Mouse (Mus musculus): Measurements from ENCODE around the gene Ets1. TPM values are rescaled to one million over a fixed set of nuclear protein-coding genes. Genes with fewer than 3 reads are reported as not detected.

Ets1 gene
- polyA plus RNA-seq, 1 experiment: 7.4 TPM

- H3K4me3 ChIP-seq (ENCODE audit: insufficient read depth, low read length): no peak overlapping the region
- no peak for TF ChIP-seq CTCF (IDR thresholded peaks at IDR 0.05; ENCODE audit: low read depth, low read length)
- TF ChIP-seq POLR2A (IDR thresholded peaks at IDR 0.05; ENCODE audit: borderline replicate concordance, low read depth, low read length): no peak
- H3K27ac ChIP-seq (ENCODE audit: insufficient read depth, low read depth, low read length): no peak overlapping the region
- H3K4me1 ChIP-seq (ENCODE audit: control insufficient read depth, insufficient read depth, low read length): peaks cover 13% of the 10 kb centered on the region
These were observed 89.9 kb downstream of the Ets1 start for GRCm38 (mm10) chr9:32725902-32726301.

- TF ChIP-seq CTCF (IDR thresholded peaks at IDR 0.05; ENCODE audit: low read depth, low read length): no peak
- TF ChIP-seq POLR2A (IDR thresholded peaks at IDR 0.05; ENCODE audit: borderline replicate concordance, low read depth, low read length): no peak
These were observed 90.6 kb downstream of the Ets1 start for GRCm38 (mm10) chr9:32726595-32726994.

GRCm38 (mm10) chr9:32727058-32727457, 91.0 kb downstream of the Ets1 start:
- Histone ChIP-seq H3K4me1 (ENCODE audit: control insufficient read depth, insufficient read depth, low read length) (peaks cover 14% of the 10 kb centered on the region), H3K4me3 (ENCODE audit: insufficient read depth, low read length) (no peak overlapping the region), H3K27ac (ENCODE audit: insufficient read depth, low read depth, low read length) (no peak overlapping the region)
- TF ChIP-seq CTCF (IDR thresholded peaks at IDR 0.05; ENCODE audit: low read depth, low read length) (no peak), POLR2A (IDR thresholded peaks at IDR 0.05; ENCODE audit: borderline replicate concordance, low read depth, low read length) (no peak)

More at GRCm38 (mm10) chr9:32726595-32726994, 90.6 kb downstream of the Ets1 start:
- no peak overlapping the region for H3K4me3 ChIP-seq (ENCODE audit: insufficient read depth, low read length)
- H3K4me1 ChIP-seq (ENCODE audit: control insufficient read depth, insufficient read depth, low read length): peaks cover 14% of the 10 kb centered on the region
- H3K27ac ChIP-seq (ENCODE audit: insufficient read depth, low read depth, low read length): no peak overlapping the region

- TF ChIP-seq POLR2A (IDR thresholded peaks at IDR 0.05; ENCODE audit: borderline replicate concordance, low read depth, low read length): no peak
- no peak for TF ChIP-seq CTCF (IDR thresholded peaks at IDR 0.05; ENCODE audit: low read depth, low read length)
- Histone ChIP-seq H3K4me1 (ENCODE audit: control insufficient read depth, insufficient read depth, low read length) (peaks cover 14% of the 10 kb centered on the region), H3K4me3 (ENCODE audit: insufficient read depth, low read length) (no peak overlapping the region), H3K27ac (ENCODE audit: insufficient read depth, low read depth, low read length) (no peak overlapping the region)
These were observed 92.3 kb downstream of the Ets1 start for GRCm38 (mm10) chr9:32728306-32728705.

GRCm38 (mm10) chr9:32728806-32729205, 92.8 kb downstream of the Ets1 start:
- no peak for TF ChIP-seq CTCF (IDR thresholded peaks at IDR 0.05; ENCODE audit: low read depth, low read length)
- TF ChIP-seq POLR2A (IDR thresholded peaks at IDR 0.05; ENCODE audit: borderline replicate concordance, low read depth, low read length): no peak
- peaks cover 14% of the 10 kb centered on the region for H3K4me1 ChIP-seq (ENCODE audit: control insufficient read depth, insufficient read depth, low read length)
- no peak overlapping the region for H3K27ac ChIP-seq (ENCODE audit: insufficient read depth, low read depth, low read length)
- H3K4me3 ChIP-seq (ENCODE audit: insufficient read depth, low read length): no peak overlapping the region

GRCm38 (mm10) chr9:32729207-32729606, 93.2 kb downstream of the Ets1 start:
- Histone ChIP-seq H3K4me3 (ENCODE audit: insufficient read depth, low read length) (no peak overlapping the region), H3K27ac (ENCODE audit: insufficient read depth, low read depth, low read length) (no peak overlapping the region), H3K4me1 (ENCODE audit: control insufficient read depth, insufficient read depth, low read length) (peaks cover 14% of the 10 kb centered on the region)
- no peak for TF ChIP-seq CTCF (IDR thresholded peaks at IDR 0.05; ENCODE audit: low read depth, low read length)
- no peak for TF ChIP-seq POLR2A (IDR thresholded peaks at IDR 0.05; ENCODE audit: borderline replicate concordance, low read depth, low read length)

GRCm38 (mm10) chr9:32730001-32730655, 94.1 kb downstream of the Ets1 start:
- H3K4me3 ChIP-seq (ENCODE audit: insufficient read depth, low read length): no peak overlapping the region
- H3K4me1 ChIP-seq (ENCODE audit: control insufficient read depth, insufficient read depth, low read length): peaks cover 7% of the 10 kb centered on the region; the same call in 1 of the 2 replicates
- no peak overlapping the region for H3K27ac ChIP-seq (ENCODE audit: insufficient read depth, low read depth, low read length)
- no peak for TF ChIP-seq CTCF (IDR thresholded peaks at IDR 0.05; ENCODE audit: low read depth, low read length)
- TF ChIP-seq POLR2A (IDR thresholded peaks at IDR 0.05; ENCODE audit: borderline replicate concordance, low read depth, low read length): no peak

GRCm38 (mm10) chr9:32730656-32731590, 94.9 kb downstream of the Ets1 start:
- no peak for TF ChIP-seq CTCF (IDR thresholded peaks at IDR 0.05; ENCODE audit: low read depth, low read length)
- TF ChIP-seq POLR2A (IDR thresholded peaks at IDR 0.05; ENCODE audit: borderline replicate concordance, low read depth, low read length): no peak
- Histone ChIP-seq H3K27ac (ENCODE audit: insufficient read depth, low read depth, low read length) (no peak overlapping the region), H3K4me1 (ENCODE audit: control insufficient read depth, insufficient read depth, low read length) (peaks cover 5% of the 10 kb centered on the region; the same call in 1 of the 2 replicates), H3K4me3 (ENCODE audit: insufficient read depth, low read length) (no peak overlapping the region)

- H3K27ac ChIP-seq (ENCODE audit: insufficient read depth, low read depth, low read length): no peak overlapping the region
- no peak for TF ChIP-seq POLR2A (IDR thresholded peaks at IDR 0.05; ENCODE audit: borderline replicate concordance, low read depth, low read length)
- no peak for TF ChIP-seq CTCF (IDR thresholded peaks at IDR 0.05; ENCODE audit: low read depth, low read length)
- peaks cover 5% of the 10 kb centered on the region; the same call in 1 of the 2 replicates for H3K4me1 ChIP-seq (ENCODE audit: control insufficient read depth, insufficient read depth, low read length)
- H3K4me3 ChIP-seq (ENCODE audit: insufficient read depth, low read length): no peak overlapping the region
These were observed 95.8 kb downstream of the Ets1 start for GRCm38 (mm10) chr9:32731787-32732186.

GRCm38 (mm10) chr9:32735071-32735470, 99.0 kb downstream of the Ets1 start:
- peaks cover 5% of the 10 kb centered on the region; the same call in 1 of the 2 replicates for H3K4me1 ChIP-seq (ENCODE audit: control insufficient read depth, insufficient read depth, low read length)
- TF ChIP-seq POLR2A (IDR thresholded peaks at IDR 0.05; ENCODE audit: borderline replicate concordance, low read depth, low read length): no peak
- no peak for TF ChIP-seq CTCF (IDR thresholded peaks at IDR 0.05; ENCODE audit: low read depth, low read length)
- H3K27ac ChIP-seq (ENCODE audit: insufficient read depth, low read depth, low read length): no peak overlapping the region
- no peak overlapping the region for H3K4me3 ChIP-seq (ENCODE audit: insufficient read depth, low read length)

All from bone marrow macrophage, adult 2 months (primary cell).